Mouse (Mus musculus) midbrain, embryonic 14.5 days (tissue): ENCODE results near the gene Csgalnact2. TPM values are rescaled to one million over a fixed set of nuclear protein-coding genes. Genes with fewer than 3 reads are reported as not detected.

Experiments
- ATAC-seq: fragments of 200-750 bp; cut with Nextera tagmentation; 2 replicates; pipeline ENCODE4 v1.8.0; 2017; ENCODE audit warnings: moderate number of reproducible peaks, moderate library complexity; ENCODE audit not compliant: low FRiP score, low TSS enrichment
- DNase-seq: peaks from one replicate; pipeline ENCODE4 v3.0.0-alpha.2; 2015
- H3K27ac ChIP-seq: fragments of 300-500 bp; sonication (generic); replicated peaks from 2 replicates; pipeline ENCODE4 v1.5.1; 2014; ENCODE audit warnings: mild to moderate bottlenecking, low read depth, low read length, moderate library complexity
- H3K27me3 ChIP-seq: fragments of 300-500 bp; sonication (generic); 2 replicates; pipeline ENCODE4 v1.6.1; 2014; ENCODE audit warnings: low read length, control low read depth, mixed read lengths; ENCODE audit not compliant: control insufficient read depth, insufficient read depth
- H3K36me3 ChIP-seq: fragments of 300-500 bp; sonication (generic); 2 replicates; pipeline ENCODE4 v1.6.1; 2014; ENCODE audit warnings: low read length, control low read depth; ENCODE audit not compliant: control insufficient read depth, insufficient read depth
- H3K4me1 ChIP-seq: fragments of 300-500 bp; sonication (generic); 2 replicates; pipeline ENCODE4 v1.6.1; 2014; ENCODE audit warnings: mild to moderate bottlenecking, antibody characterized with exemption, low read length, control low read depth; ENCODE audit not compliant: control insufficient read depth, insufficient read depth
- H3K4me2 ChIP-seq: fragments of 300-500 bp; sonication (generic); 2 replicates; pipeline ENCODE4 v1.6.1; 2014; ENCODE audit warnings: mild to moderate bottlenecking, low read length, moderate library complexity
- H3K4me3 ChIP-seq: fragments of 300-500 bp; sonication (generic); replicated peaks from 2 replicates; pipeline ENCODE4 v1.5.1; 2014; ENCODE audit warnings: low read depth, low read length
- H3K9ac ChIP-seq: fragments of 300-500 bp; sonication (generic); replicated peaks from 2 replicates; pipeline ENCODE4 v1.6.1; 2014; ENCODE audit warnings: mild to moderate bottlenecking, low read length, moderate library complexity
- H3K9me3 ChIP-seq: fragments of 300-500 bp; sonication (generic); 2 replicates; pipeline ENCODE4 v1.6.1; 2016; ENCODE audit warnings: low read length, control low read depth, mixed read lengths; ENCODE audit not compliant: control insufficient read depth
- WGBS: fragments of 180-500 bp; shearing (Covaris S2); extraction: QIAGEN DNeasy Blood & Tissue Kit; methylation state at CpG from one replicate; pipeline ENCODE4 v1.1.7; 2014; 5-methylcytosine and 5-hydroxymethylcytosine counted together
- polyA plus RNA-seq: library from polyadenylated mRNA; unstranded; fragments of >200 nt; fragmentation: Nextera tagmentation; extraction: Ambion mirVana; gene quantifications from 2 replicates; pipeline ENCODE4 v1.2.1, GENCODE M21; 2014

Csgalnact2 gene
- polyA plus RNA-seq, 1 experiment from 2014 or later, result 12.0 TPM

DNA sequence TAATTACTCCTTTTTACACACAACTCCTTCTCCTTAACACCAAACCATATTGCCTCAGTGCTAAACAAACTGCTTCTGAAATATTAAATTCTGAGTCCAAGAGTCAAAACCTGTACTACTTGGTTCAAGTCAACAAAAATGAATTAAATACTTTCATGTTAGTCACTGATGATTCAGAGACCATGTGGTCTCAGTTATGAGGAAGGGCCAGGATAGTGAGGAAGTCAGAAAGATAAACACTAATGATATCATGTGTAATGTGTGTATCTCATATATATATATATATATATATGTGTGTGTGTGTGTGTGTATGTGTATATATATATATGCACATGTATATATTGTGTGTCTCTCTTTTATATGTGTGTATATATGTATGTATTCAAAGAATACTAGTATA lies 12.4 kb downstream of the Csgalnact2 start:
- H3K4me2 ChIP-seq, result no peak overlapping the region
- H3K27me3 ChIP-seq, result no peaks in the 10 kb centered on the region
- no peak for DNase-seq

DNA sequence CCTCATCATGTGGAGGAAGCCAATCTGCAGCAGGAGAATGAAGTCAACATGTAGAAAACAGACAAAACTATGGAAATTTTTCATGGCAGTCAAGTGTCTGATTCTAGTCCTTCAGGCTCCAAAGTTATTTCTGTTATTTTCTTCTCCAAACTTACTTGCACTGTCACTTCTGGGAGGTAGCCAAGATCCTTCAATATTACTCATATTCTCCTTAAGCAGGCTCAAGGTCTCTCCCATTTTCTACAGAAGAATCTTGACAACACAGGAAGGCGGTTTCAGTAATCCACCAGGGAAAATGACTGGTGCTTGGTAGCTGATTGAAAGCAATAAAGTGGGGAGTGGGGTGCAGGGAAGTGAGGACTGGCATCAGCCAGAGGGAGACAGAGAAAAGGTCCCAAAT lies 16.2 kb downstream of the Csgalnact2 start:
- no peak overlapping the region for H3K9ac ChIP-seq
- H3K9me3 ChIP-seq, result no peaks in the 10 kb centered on the region
- H3K4me3 ChIP-seq, result no peak overlapping the region
- peaks cover 20% of the 10 kb centered on the region for H3K36me3 ChIP-seq
- no peak for DNase-seq
- 93% methylated on average over 1 of the region's 1 CpGs for WGBS
- H3K4me1 ChIP-seq, result no peaks in the 10 kb centered on the region
- ATAC-seq, result no peak
- H3K27ac ChIP-seq, result no peak overlapping the region
- H3K4me2 ChIP-seq, result no peak overlapping the region
- H3K27me3 ChIP-seq, result no peaks in the 10 kb centered on the region

More for the DNA sequence above, 12.4 kb downstream of the Csgalnact2 start:
- Histone ChIP-seq H3K9me3 (no peaks in the 10 kb centered on the region), H3K4me1 (no peaks in the 10 kb centered on the region), H3K4me3 (no peak overlapping the region), H3K36me3 (peaks cover 20% of the 10 kb centered on the region), H3K27ac (no peak overlapping the region), H3K9ac (no peak overlapping the region)
- no peak for ATAC-seq

DNA sequence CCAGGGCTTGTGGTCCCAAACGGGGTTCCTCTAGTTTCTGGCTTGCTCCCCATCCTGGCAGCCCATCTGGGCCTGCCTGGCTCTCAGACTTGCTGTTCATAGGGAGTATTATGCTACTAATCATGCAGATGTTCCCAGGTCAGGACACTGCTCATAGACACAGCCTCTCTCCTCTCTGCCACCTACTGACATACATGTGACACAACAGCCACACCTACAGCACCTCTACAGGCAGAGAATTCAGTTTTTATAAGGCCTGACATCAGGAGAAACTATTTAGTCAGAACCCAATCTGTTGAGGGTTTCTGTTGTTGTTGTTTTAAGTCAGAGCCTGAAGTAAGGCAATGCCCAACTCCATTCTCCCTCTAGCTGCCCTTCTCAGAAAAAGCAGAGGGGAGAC lies 27.1 kb downstream of the Csgalnact2 start:
- 79% methylated on average over 1 of the region's 1 CpGs for WGBS
- Histone ChIP-seq H3K4me1 (no peaks in the 10 kb centered on the region), H3K4me3 (no peak overlapping the region), H3K36me3 (peaks cover 9% of the 10 kb centered on the region; the same call in 1 of the 2 replicates), H3K4me2 (no peak overlapping the region), H3K9me3 (no peaks in the 10 kb centered on the region), H3K27ac (no peak overlapping the region), H3K27me3 (no peaks in the 10 kb centered on the region), H3K9ac (no peak overlapping the region)
- DNase-seq, result peak; percentile 10
- no peak for ATAC-seq

DNA sequence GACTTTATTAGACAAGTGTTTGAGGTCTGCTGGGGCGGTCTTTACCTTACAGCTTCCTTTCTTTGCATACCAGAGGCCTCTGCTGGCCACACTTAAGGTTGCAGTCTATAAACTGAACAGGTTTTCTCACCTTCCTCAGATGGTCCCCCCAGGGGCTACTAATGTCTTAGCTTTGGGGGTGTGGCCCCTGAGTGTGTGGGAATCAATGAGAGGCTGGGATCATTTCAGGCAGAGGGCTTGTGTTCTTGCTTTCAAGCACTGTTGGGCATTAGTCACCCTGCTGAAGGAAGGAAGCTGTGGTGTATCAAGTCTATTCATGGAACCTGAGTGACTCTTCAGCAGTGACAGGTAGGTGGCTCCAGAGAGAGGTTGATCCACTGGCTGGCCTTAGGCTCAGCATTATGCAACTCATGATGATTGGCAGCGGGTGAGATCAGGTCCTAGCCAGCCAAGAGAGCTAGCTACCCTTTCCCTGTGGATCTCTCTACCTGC lies 39.6 kb downstream of the Csgalnact2 start:
- Histone ChIP-seq H3K36me3 (no peaks in the 10 kb centered on the region), H3K4me3 (no peak overlapping the region), H3K4me1 (no peaks in the 10 kb centered on the region), H3K27me3 (no peaks in the 10 kb centered on the region), H3K9me3 (no peaks in the 10 kb centered on the region), H3K27ac (no peak overlapping the region), H3K4me2 (no peak overlapping the region), H3K9ac (no peak overlapping the region)
- WGBS, result 48% methylated on average over 2 of the region's 2 CpGs
- ATAC-seq, result no peak
- peak; percentile 71 for DNase-seq

DNA sequence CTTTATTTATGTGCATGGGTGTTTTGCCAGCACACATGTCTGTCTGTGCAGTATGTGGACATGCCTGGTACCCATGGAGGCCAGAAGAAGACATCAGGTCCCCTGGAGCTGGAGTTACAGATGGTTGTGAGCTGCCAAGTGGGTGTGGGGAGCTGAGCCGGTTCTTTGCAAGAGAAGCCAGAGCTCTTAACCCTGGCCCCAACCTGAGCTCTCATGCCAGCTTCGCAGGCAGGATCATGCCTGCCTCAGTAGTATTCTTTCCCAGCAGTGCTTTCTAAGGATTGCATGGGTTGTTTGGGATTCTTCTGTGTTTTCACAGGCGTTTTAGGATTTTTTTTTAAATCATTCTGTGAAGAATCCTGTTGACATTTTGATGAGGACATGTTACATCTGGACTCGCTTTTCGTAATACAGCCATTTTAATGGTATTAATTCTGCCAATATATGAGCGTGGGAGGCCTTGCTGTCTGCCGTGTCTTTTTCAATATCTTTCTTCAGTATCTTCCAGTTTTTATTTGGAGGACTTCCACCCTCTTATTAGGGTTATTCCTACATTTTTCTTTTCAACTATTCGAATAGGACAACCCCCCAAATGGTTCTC lies 41.1 kb downstream of the Csgalnact2 start:
- DNase-seq (no peak), ATAC-seq (no peak)
- Histone ChIP-seq H3K36me3 (no peaks in the 10 kb centered on the region), H3K27me3 (no peaks in the 10 kb centered on the region), H3K9me3 (no peaks in the 10 kb centered on the region), H3K4me2 (no peak overlapping the region), H3K4me1 (no peaks in the 10 kb centered on the region), H3K9ac (no peak overlapping the region), H3K27ac (no peak overlapping the region), H3K4me3 (no peak overlapping the region)
- 81% methylated on average over 8 of the region's 8 CpGs for WGBS

DNA sequence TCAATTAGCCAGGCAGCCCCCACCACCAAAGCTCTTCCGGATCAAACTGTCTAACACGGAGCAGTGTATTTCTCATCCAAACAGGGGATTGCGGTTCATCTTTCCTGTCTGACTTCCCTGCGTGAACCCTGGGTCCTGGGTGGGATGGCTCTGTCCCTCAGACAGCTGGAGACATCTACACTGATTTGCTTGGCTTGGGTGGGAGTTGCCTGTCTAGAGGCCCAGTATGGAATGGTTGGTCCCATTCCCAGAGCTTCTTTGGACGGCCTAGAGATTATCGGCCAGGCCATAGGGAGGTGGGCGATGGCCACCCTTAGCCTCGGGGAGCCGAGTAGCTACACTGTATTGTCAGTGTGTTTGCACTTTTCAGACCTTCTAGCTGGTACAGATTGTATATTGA lies 48.1 kb downstream of the Csgalnact2 start:
- Histone ChIP-seq H3K4me2 (no peak overlapping the region), H3K9ac (no peak overlapping the region), H3K27ac (no peak overlapping the region), H3K9me3 (no peaks in the 10 kb centered on the region), H3K4me1 (no peaks in the 10 kb centered on the region), H3K36me3 (0 out of 2 replicates have a peak, but pooled peaks cover 2% of the 10 kb centered on the region), H3K27me3 (no peaks in the 10 kb centered on the region), H3K4me3 (no peak overlapping the region)
- WGBS, result 86% methylated on average over 9 of the region's 9 CpGs
- no peak for DNase-seq
- ATAC-seq, result no peak

DNA sequence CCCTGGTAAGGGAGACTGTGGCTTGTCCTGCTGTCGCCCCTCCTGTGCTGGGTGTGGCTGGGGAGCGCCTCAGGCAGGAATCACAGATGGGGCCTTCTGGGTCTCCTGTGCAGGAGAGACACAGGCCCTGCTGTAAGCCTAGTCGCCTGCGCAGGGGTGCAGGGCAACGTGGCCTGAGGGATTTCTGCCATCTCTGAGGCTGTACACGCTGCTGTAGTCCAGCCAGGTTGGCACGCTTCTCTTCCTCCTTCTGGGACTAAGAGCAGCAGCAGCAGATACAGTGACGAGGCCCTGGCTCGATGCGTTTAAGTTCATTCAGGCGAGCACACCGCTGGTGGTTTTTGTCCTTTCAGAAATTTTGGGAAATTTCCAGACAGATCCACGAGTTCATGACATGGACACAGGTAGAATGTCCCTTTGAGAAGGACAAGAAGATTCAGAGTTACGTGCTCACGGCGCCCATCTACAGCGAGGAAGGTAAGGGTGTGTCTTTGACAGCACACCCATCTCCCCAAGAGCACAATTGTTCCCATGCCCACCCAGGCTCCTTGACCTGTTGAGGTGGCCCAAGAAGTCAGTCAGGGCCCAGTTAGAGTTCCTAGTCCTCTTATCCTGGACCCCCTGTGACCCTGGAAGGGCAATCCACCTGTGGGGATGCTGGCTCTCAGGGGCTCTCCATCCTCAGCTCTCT lies 50.0 kb downstream of the Csgalnact2 start:
- Histone ChIP-seq H3K9ac (no peak overlapping the region), H3K9me3 (no peaks in the 10 kb centered on the region), H3K36me3 (0 out of 2 replicates have a peak, but pooled peaks cover 2% of the 10 kb centered on the region), H3K4me1 (no peaks in the 10 kb centered on the region), H3K4me3 (no peak overlapping the region), H3K4me2 (no peak overlapping the region), H3K27ac (no peak overlapping the region), H3K27me3 (no peaks in the 10 kb centered on the region)
- no peak for ATAC-seq
- 81% methylated on average over 17 of the region's 17 CpGs for WGBS
- DNase-seq, result no peak

DNA sequence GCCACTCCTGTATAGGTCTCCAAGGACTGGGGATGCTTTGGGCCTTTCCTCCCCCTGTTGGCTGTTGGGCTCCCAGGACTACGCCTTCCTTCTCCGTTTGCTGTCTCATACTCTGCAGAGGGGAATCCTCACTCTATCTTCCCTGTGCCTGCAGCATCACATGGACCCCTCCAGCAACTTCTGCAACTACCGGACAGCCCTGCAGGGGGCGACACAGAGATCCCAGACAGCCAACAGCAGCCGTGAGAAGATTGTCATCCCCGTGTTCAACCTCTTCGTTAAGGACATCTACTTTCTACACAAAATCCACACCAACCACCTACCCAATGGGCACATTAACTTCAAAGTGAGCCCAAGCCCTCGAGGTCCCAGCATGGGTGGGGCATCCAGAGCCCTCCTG lies 51.0 kb downstream of the Csgalnact2 start:
- 0 out of 2 replicates have a peak, but pooled peaks cover 2% of the 10 kb centered on the region for H3K36me3 ChIP-seq
- no peak overlapping the region for H3K4me2 ChIP-seq
- H3K9me3 ChIP-seq, result no peaks in the 10 kb centered on the region
- 55% methylated on average over 8 of the region's 8 CpGs for WGBS
- H3K9ac ChIP-seq, result no peak overlapping the region
- no peak for DNase-seq
- no peak for ATAC-seq
- H3K4me1 ChIP-seq, result no peaks in the 10 kb centered on the region
- H3K4me3 ChIP-seq, result no peak overlapping the region
- no peaks in the 10 kb centered on the region for H3K27me3 ChIP-seq
- H3K27ac ChIP-seq, result no peak overlapping the region

DNA sequence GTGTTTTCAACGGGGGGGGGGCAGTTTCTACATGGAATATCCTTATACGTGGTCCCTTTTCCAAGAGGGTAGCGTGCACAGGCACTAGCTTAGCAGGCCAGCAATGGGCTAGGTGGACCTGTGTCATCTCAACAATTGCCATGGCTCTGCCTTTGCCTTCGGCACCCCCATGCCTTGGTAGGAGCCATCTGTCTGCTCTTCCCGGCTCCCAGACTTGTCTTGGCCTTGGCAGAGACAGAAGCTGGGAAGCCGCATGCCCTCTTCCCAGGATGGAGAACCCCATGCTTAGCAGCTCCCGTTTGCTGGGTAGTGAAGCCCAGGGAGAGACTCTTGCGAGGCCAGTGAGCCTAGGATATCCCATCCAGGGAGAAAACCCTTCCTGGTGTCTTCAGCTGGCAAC lies 54.3 kb downstream of the Csgalnact2 start:
- Histone ChIP-seq H3K9ac (no peak overlapping the region), H3K4me1 (no peaks in the 10 kb centered on the region), H3K9me3 (no peaks in the 10 kb centered on the region), H3K4me2 (no peak overlapping the region), H3K36me3 (0 out of 2 replicates have a peak, but pooled peaks cover 2% of the 10 kb centered on the region), H3K4me3 (no peak overlapping the region), H3K27me3 (no peaks in the 10 kb centered on the region), H3K27ac (no peak overlapping the region)
- no peak for DNase-seq
- ATAC-seq, result no peak
- WGBS, result 92% methylated on average over 8 of the region's 8 CpGs
